Mouse (Mus musculus): ENCODE data around the gene Lrrc36.

Lrrc36 gene

DNA sequence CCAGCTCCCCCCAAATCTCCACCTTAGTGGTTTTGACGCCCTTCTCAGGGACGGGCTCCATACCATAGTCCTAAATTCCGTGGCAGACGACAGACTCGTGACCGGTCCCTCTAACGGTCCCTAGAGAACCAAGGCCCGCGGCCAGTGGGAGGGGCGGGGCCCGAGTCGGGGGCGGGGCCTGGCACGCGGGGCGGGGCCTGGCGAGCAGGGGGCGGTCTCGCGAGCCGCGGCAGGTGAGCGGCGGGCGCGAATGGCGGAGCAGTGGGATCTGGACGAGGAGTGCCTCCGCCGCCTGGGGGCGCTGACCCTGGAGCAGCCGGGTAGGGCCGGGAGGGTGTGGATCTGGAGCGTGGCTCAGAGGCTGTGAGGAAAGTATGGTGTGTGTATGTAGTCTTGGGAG lies at the start of gene Lrrc36, which contains the start of gene Kctd19:
Gene Lrrc36 (plus strand): TSS at position 181 of the 400 bp plus-strand sequence.
Gene Kctd19 (minus strand): TSS at position 112 of the 400 bp plus-strand sequence.
- no peak for DNase-seq (ENCODE audit: low read depth, low spot score)

DNA sequence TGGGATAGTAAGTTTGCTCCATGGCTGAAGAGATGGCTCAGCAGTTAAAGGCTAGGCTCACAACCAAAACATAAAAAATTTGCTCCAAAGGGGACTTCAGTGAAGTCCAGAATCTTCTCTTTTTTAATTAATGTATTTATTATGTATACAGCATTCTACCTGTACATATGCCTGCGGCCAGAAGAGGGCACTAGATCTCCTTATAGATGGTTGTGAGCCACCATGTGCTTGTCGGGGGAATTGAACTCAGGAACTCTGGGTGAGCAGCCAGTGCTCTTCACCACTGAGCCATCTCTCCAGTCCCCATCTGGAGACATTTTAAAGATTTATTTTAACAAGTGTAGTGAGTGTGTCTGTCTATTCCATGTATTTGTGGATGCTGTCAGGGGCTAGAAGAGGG lies 46.3 kb upstream of the Lrrc36 start:
- peak; percentile 63 for DNase-seq (ENCODE audit: low read depth, low spot score)

DNA sequence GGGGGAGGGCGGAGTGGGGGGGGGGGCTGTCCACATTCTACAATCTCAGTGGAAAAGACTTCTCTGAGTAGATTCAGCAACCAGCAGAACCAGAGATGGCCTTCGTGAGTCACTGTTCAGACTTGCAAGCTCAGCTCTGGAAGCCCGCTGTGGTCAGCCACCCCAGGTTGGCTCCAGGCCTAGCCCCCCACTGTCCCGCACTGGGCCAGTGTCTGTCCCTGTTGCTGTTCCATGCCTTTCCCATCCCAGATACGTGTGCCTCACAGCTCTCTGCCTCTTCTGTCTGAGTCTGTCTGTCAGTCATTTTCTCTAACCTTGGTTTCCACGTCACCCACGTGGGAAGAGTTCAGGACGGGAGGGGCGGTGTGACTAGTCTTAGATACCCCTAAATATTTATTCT lies 40.9 kb upstream of the Lrrc36 start:
- peak; percentile 87 for DNase-seq (ENCODE audit: low read depth, low spot score)

DNA sequence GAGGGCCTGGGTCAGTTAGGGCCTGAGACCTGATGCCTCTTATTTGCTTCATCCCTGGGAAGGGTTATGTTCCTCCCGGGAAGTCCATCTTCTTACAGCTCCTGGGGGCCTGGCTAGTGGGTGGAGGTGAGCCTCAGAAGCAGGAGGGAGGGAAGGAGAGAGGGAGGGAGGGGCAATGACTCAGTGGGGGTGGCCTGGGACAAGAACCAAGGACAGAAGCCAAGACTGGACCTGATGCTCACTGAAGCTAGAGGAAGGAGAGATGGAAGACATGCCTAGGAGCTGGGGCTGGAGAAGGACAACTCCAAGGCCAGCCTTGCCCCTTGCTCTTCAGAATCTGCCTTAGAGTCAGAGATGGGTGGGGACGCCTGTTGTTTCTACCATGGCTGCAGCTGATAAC lies 40.3 kb upstream of the Lrrc36 start, which contains the start of gene Plekhg4:
Gene Plekhg4 (plus strand): TSS at position 243 of the 400 bp plus-strand sequence.
- peak; percentile 89 for DNase-seq (ENCODE audit: low read depth, low spot score)

DNA sequence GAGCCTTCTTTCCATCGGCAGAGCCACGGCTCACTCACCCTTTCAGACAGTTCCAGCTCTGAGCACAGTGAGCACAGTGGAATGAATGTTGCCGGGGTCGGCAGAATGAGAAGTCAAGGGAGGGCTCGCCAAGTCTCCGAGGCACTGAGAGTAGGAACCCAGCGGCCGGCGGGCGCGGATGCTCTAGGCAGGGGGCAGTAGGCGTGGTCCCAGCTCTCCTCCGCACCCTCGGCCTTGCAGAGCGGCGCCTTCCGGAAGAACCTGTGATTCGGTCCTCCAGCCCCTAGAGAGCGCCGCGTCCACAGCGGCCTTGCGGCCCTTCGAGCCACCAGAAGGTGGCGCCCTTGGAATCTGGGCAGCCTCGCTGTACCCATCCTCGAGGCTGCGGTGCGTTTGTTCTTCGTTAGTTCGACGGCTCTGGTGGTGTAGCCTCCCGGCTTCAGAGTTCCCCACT lies 38.8 kb upstream of the Lrrc36 start:
- no peak for DNase-seq (ENCODE audit: low read depth, low spot score)

DNA sequence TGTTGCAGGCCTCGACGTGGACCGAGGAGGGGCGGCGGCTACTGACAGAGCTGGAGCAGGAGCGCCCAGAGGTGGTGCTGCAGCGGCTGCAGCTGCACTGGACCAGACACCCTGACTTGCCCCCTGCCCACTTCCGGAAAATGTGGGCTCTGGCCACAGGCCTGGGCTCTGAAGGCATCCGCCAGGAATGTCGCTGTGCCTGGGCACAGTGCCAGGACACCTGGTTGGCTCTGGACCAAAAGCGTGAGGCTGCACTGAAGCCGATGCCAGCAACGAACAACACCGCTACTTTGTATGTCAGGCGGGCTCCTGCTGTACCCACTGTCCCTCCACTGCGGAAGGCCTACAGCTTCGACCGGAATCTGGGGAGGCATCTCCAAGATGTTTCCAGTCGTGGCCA lies 34.7 kb upstream of the Lrrc36 start:
- no peak for DNase-seq (ENCODE audit: low read depth, low spot score)

DNA sequence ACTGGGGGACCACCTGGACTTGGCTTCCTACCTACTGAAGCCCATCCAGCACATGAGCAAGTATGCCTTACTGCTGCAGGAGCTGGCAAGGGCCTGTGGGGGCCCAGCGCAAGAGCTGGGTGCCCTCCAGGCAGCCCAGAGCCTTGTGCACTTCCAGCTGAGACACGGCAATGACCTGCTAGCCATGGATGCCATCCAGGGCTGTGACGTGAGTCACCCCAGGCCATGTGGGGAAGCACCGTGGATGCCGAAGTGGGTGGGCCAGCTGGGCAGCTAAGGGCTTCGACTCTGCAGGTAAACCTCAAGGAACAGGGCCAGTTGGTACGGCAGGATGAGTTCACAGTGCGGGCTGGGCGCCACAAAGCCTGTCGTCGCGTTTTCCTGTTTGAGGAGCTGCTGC lies 33.1 kb upstream of the Lrrc36 start:
- no peak for DNase-seq (ENCODE audit: low read depth, low spot score)

DNA sequence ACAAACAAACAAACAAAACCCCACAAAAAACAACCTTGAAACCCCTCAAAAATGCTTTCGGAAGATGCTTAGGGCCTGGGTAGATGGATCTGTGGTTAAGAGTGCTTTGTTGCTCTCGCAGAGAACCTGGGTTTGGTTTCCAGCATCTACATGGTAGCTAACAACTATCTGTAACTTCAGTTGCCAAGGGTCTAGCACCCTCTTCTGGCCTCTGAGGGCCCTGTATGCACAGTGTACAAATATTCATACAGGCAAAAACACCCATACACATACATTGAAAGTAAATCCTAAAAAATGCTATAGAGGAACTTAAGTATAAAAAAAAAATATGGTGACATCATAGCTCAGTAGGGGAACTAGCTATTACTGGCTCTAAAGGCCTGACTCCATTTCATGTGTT lies 29.3 kb upstream of the Lrrc36 start:
- no peak for DNase-seq (ENCODE audit: low read depth, low spot score)

DNA sequence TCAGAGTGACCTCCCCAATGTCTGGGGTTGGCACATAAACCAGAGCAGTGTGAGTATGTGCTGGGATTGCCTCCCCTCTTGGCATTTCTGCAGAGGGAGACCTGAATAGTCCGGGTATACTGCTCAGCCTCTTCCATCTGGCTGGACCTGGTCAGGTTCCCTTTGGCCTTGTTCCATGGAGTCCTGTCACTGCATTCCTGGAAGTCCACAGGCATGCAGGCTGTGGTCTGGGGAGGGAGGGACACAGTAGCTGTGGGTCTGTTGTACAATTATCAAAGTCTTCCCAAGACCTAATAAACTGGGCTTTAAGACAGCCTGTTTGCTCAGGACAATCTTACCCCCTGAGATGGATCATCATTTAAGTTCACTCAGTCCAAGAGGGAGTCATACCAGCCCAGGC lies 26.2 kb upstream of the Lrrc36 start:
- DNase-seq (ENCODE audit: low read depth, low spot score), result peak; percentile 97

DNA sequence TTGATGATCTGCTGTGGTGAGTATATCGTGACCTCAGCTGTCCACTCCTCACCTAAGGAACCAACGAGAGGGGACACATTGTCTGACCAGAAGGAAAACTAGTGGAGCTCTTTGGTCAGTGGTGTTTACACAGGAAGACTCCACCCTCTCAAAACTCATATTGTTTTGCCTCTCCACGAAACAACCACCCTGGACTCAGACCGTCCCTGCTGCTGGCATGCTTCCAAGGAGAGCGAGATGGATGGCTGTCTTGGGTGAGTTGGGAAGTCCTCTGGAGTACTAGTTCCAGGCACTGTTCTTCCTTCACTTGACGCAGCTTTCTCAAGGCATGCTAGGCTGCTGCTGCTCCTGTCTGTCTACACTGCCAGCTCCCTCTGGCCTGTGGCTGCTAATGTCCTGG lies 24.3 kb upstream of the Lrrc36 start:
- no peak for DNase-seq (ENCODE audit: low read depth, low spot score)

DNA sequence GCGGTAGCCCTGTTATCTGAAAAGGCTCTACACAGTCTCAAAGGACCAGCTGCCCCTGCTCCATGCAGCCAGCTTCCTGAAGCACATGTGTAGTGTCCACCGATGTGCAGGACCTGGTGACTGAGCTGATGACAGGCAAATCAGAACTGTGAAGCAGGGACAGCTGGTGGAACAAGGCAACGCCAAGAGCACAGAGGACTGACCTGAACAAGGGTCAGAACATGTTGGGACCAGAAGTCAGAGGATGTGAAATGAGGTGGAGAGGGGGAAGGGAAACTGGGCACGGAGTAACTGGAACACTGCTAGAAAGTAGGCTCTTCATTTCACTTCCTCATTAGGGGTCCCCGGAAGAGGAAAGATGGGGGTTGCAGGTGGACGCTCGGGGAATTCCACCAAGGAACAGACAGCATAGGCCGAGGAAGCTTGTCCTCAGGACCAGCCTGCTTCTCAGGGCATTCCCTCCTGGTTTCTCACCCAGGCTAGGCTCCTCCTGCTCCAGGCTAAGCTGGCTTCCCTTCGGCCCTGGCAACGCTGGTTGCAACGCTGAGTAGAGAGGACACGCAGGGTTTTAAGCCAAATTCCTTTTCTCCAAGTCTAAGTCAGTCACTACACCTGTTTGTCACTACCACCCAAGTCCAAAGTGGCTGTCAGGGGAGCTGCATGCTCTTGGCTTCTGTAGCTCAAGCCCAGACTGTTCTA lies 20.1 kb upstream of the Lrrc36 start:
- no peak for DNase-seq (ENCODE audit: low read depth, low spot score)

DNA sequence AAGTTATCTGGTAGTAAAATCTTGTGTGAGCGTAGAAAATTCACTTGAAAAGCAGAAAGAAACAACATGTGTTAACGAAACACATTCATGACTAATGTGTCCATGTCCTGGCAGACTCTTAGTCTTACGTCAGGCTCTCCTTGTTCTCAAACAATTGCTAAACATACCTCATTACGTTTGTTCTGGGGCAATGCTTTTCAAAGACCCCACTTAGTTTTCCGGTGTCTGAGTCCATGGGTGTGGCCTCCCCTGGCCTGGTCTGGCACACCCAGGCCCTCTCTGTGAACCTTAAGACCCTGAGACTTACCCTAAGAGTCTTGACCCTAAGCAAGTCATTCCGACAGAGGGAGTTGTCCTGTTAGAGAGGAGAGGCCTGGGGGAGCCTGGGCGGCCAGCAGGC lies 19.5 kb upstream of the Lrrc36 start:
- DNase-seq (ENCODE audit: low read depth, low spot score), result no peak

DNA sequence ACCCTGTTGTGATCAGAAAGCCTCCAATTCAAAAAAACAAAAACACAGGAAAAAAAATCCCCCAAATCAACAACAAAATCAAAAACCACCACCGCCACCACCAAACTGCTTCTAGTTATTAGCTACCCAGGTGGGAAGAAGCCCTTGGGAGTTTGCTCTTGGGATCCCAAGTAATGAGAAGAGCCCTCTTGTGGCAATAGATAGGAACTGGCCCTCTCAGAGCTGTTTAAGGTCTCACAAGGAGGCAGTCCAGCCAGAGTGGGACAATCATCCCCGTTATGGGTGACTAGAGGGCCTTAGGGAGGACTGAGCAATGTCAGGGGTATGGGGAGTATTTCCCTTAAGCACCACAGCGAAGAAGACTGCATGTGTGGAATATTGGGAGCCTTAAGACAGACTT lies 15.6 kb upstream of the Lrrc36 start:
- DNase-seq (ENCODE audit: low read depth, low spot score), result peak; percentile 84

DNA sequence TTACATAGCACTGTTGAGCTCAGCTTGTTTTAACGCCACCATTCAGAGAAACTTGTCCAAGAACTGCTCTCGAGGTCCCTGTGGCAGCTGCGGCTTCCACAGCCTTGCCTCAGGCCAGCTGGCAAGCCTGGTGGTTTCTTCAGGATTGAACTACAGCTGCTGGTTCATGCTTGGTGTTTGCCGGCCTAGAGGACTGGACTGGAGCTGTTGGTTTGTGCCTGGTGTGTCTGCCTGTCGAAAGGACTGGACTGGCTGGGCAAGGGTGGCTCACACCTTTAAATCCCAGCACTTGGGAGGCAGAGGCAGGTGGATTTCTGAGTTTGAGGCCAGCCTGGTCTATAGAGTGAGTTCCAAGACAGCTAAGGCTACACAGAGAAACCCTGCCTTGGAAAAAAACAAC lies 13.4 kb upstream of the Lrrc36 start:
- DNase-seq (ENCODE audit: low read depth, low spot score), result no peak

DNA sequence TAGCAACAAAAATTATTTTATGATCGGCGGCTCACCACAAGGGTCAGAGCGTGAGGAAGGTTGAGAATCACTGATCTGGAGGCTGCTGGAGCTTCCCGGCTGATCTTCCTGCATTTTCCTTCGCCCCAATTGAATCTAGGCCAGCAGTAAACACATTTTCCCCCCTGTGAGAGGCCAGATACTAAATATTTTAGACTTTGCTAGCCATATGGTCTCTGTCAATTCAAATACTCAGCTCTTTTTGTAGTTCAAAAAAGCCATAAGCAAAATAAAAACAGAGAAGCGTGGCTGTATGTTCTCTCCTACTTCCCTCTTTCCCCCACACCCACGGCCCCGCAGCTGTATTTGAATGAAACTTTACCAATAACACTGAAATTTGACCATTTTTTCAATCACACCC lies 9.9 kb upstream of the Lrrc36 start:
- DNase-seq (ENCODE audit: low read depth, low spot score), result no peak

DNA sequence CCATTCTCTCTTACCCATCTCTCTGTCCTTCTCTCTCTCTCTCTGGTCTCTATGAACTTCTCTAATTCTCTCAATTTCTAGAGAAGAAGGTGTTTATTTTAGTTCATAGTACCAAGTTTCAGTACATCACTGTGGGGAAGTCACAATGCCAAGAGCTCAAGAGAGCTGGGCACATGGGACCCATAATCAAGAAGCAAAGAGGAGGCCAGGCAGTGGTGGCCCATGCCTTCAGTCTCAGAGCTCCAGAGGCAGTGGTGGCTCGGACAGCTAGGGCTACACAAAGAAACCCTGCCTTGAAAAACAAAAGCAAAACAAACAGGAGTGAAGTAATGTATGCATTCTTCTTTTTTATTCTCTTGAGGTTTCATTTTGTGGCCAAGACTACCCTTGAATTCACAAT lies 8.9 kb upstream of the Lrrc36 start:
- no peak for DNase-seq (ENCODE audit: low read depth, low spot score)

DNA sequence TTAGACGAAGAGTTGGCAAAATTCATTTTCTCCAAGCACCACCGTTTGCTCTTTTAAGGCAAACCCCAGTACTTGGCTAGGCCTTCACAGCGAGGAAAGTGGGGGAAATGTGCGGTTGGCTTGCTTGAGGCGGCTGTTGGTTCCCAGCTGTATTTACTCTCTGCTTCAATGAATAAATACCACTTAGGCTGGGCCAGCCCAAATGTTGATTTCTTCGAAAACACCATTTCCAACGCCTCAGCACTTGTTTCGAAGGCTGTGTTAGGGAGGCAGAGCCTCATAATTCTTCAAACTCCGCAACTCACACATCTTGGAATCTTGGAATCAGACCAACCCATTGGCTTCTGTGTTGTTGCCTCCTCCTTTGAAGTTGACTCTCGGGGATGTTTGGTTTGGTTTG lies 7.0 kb upstream of the Lrrc36 start:
- no peak for DNase-seq (ENCODE audit: low read depth, low spot score)

DNA sequence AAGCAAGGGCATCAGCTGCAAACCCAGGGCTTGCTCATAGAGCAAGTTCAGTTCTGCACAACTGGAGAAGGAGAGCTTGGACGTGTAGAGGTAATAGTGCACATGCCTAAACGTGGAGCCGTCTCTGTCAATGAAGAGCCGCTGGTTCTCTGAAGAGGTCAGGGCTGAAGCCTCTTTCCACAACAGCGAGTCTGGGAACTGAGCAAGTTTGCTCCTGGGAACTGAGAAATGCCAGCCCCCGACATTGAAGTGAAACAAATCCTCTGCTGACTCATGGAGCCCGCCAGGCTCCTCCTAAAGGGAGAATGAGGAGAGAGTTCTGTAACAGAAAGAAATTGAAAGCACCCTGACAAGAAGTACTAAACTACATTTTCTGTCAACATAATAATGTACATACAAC lies 5.0 kb upstream of the Lrrc36 start:
- DNase-seq (ENCODE audit: low read depth, low spot score), result peak; percentile 35

DNA sequence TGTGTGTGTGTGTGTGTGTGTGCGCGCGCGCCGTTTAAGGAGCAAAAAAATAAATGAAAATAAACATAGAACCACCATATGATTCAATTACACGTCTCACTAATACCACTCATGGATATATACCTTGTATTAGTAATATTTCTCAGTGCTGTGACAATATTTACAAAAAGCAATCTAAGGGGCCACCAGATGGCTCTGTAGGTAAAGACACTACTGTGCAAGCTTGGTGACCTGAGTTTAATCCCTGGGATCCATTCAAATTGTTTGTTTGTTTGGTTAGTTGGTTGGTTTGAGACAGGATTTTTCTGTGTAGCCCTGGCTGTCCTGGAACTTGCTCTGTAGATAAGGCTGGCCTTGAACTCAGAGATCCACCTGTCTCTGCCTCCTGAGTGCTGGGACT lies 3.4 kb upstream of the Lrrc36 start:
- no peak for DNase-seq (ENCODE audit: low read depth, low spot score)

DNA sequence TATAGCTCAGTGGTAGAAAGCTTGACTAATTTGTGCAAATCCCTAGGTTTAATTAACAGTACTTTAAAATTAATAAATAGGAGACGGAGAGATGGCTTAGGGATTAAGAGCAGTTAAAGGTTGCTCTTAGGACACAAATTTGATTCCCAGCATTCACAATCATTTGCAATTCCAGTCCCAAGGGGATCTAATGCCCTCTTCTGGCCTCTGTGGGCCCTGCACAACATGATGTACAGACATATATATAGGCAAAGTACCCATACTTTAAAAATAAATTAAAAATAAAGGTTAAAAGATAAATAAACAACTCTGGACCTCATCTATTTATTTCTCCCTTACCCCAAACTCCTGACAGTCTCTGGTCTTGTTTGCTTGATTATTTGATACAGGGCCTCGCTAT lies 5.6 kb downstream of the Lrrc36 start:
- DNase-seq (ENCODE audit: low read depth, low spot score), result peak; percentile 44

DNA sequence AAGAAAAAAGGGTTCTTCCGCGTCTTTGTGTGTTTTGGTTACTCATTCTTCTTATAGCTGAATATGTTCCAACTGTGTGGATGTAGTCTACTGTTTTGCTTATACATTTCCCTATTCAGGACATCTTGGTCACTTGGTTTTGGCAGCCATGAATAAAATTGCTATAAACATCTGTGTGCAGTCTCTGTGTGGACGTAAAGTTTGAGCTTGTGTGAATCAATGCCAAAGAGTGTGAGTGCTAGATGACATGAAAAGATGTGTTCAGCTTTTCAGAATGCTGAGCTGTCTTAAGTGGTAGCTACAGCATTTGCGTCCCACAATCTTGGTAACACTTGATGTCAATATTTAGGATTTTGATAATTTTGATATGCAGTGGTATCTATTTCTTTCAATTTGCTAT lies 6.4 kb downstream of the Lrrc36 start:
- no peak for DNase-seq (ENCODE audit: low read depth, low spot score)

DNA sequence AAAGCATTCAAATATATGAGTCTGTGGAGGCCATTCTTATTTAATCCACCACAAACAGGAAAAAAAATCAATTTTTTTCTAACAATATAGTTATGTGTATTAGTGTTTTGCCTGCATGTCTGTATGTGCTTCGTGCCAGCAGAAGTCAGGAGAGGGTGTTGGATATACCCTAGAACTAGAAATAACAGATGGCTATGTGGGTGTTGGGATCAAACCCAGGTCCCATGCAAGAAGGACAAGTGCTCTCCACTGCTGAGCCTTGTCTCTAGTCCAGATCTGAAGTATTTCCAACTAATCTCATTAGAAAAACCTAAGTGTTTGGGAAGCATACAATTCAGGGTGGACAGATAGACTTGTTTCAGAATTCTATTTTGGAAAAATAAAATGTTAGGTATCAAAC lies 8.6 kb downstream of the Lrrc36 start:
- DNase-seq (ENCODE audit: low read depth, low spot score), result no peak

DNA sequence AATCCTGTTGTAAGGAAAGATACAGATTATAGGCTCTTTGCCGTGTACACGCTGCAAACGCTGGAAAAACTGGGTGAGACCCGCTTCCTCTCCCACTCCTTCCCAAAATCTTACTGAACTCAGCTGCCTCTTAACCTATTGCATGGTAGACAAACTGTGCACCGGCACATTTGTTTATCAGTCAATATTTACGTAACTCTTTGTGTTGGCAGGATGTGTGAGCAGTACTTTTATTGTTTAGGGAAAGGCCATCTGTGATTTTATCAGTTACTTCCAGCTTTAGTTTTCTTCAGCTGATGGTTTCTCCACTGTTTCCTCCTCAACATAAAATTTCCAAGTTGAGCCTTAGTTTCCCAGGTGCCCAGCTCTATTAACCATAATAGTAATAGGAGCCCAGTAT lies 13.5 kb downstream of the Lrrc36 start:
- DNase-seq (ENCODE audit: low read depth, low spot score), result no peak
